Mouse (Mus musculus) small intestine, adult 2 months (tissue): ENCODE measurements around the gene Vps8. TPM values are rescaled to one million over a fixed set of nuclear protein-coding genes. Genes with fewer than 3 reads are reported as not detected.

Source experiments
- H3K27ac ChIP-seq: fragments of 200-500 bp; 2 replicates; pipeline ENCODE4 v1.5.1; 2012; ENCODE audit warnings: low read depth, low read length, control low read depth, inconsistent platforms; ENCODE audit not compliant: insufficient read depth
- H3K27me3 ChIP-seq: fragments of 200-500 bp; 2 replicates; pipeline ENCODE4 v1.6.1; 2012; ENCODE audit warnings: mild to moderate bottlenecking, moderate library complexity, low read length, inconsistent platforms; ENCODE audit not compliant: control insufficient read depth, insufficient read depth
- H3K36me3 ChIP-seq: fragments of 200-500 bp; 2 replicates; pipeline ENCODE4 v1.6.1; 2012; ENCODE audit warnings: mild to moderate bottlenecking, low read length, control low read depth, inconsistent platforms; ENCODE audit not compliant: control insufficient read depth, insufficient read depth
- H3K4me1 ChIP-seq: fragments of 200-500 bp; 2 replicates; pipeline ENCODE4 v1.6.1; 2012; ENCODE audit warnings: low read length, inconsistent platforms, mixed read lengths; ENCODE audit not compliant: control insufficient read depth, insufficient read depth, insufficient read length
- H3K4me3 ChIP-seq: fragments of 200-500 bp; 2 replicates; pipeline ENCODE4 v1.5.1; 2012; ENCODE audit warnings: low read depth, mild to moderate bottlenecking, control low read depth, inconsistent platforms, low read length, moderate library complexity
- CTCF ChIP-seq: fragments of 200-500 bp; IDR thresholded peaks from 2 replicates; pipeline ENCODE4 v1.5.1; 2012; ENCODE audit warnings: low read depth, mild to moderate bottlenecking, control low read depth, inconsistent platforms, low read length, moderate library complexity, mixed read lengths; ENCODE audit not compliant: insufficient replicate concordance, insufficient read length; ENCODE audit errors: extremely low read depth
- POLR2A ChIP-seq: fragments of 200-500 bp; IDR thresholded peaks from 2 replicates; pipeline ENCODE4 v1.6.1; 2012; ENCODE audit warnings: low read depth, mild to moderate bottlenecking, control low read depth, inconsistent platforms, low read length, moderate library complexity
- WGBS: fragments of 180-500 bp; shearing (Covaris S2); methylation state at CpG from one replicate; pipeline ENCODE4 v1.1.7; 2018; 5-methylcytosine and 5-hydroxymethylcytosine counted together
- polyA plus RNA-seq: library from polyadenylated mRNA; depleted of rRNA; stranded (reverse); fragments of >200 nt; gene quantifications from 2 replicates; pipeline ENCODE4 v1.2.3, GENCODE M21; 2012; rRNA removed

The Vps8 gene
- 4.7 and 8.8 TPM in 2 replicates for polyA plus RNA-seq

DNA sequence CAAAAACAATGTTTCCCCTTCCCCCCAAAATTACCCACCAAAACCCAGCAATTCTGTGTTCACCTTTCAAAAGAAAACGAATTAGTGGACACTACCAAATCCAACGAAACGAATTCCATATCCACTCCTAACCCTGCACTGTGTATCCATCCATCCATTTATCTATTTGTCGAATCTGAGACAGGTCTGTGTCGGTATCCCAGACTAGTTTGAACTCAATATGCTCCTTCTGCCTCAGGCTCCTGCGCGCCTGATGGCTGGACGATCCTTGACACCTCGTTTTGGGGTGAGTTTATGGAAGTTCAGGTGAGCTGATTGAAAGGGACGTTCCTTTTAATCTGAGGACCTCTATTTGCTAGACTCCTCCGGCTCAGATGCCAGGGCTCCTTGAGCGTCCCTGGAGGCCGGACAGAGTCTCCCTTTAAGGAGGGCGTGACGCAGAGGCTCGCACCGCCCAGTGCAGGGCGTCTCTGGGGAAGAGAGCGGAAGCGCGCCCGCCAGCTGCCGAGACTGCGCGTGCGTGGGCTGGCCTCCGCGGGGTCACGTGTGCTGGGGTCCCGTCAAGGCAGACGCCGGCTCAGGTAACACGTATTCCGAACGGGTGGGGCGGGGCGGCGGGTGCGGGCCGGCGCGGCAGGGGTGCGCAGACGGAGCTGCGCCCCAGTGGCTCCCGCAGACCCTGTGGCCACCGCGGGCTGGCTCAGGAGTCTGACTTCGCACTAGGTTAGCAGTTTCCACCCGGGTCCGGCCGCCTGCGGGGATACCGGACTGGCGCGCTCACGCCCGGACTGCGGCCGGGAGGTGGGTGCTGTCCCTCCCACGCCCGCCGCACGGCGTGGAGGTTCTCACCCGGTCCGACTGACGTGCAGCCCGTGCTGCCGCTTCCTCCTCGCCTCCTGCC lies at the start of gene Vps8:
Vps8 (plus strand) TSS at position 474 of the 901 bp plus-strand sequence.
- Histone ChIP-seq H3K27ac (peak within 1 kb of the TSS; percentile 52; the same call in 1 of the 2 replicates), H3K36me3 (no peaks in the 10 kb centered on the region), H3K4me1 (0 out of 2 replicates have a peak, but pooled peaks cover 2% of the 10 kb centered on the region), H3K4me3 (peak within 1 kb of the TSS; percentile 92), H3K27me3 (no peaks in the 10 kb centered on the region)
- 1% methylated on average over 71 of the region's 71 CpGs for WGBS
- TF ChIP-seq POLR2A = peak; percentile 46; the same call in 1 of the 2 replicates
- peak; percentile 16; the same call in 1 of the 2 replicates for TF ChIP-seq CTCF

DNA sequence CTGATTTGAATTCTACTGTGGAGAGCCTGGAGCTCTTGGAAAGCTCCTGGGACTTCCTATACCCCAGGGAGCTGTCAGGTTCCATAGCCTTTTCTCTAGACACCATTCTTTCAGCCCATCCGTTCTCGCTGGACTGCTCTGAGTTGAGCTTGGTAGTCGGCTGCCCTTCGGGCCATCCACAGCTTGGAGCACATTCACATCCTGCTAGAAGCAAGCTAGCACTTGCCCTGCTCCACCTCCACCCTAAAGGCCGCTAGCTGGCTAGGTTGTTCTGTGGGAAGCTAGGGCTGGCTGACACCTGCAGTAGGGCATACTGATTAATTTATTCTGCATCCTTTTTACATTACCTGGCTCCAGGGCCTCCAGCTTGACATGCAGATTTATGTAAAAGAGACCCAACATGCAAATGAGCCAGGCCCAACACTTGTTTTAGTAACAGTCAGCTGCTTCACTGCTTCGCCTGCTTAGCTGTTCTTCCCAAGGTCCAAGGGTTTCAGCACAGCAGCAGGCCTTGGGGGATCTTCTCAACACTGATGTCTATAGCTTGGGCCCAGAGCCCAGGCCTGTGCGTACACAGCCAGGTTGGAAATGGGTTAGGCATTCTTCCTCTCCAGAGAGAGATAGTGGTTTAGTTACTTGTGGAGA lies 49.5 kb upstream of the Vps8 start:
- 76% methylated on average over 7 of the region's 7 CpGs for WGBS
- peaks cover 12% of the 10 kb centered on the region; the same call in 1 of the 2 replicates for H3K4me1 ChIP-seq
- no peaks in the 10 kb centered on the region for H3K27me3 ChIP-seq
- no peak overlapping the region for H3K27ac ChIP-seq
- H3K4me3 ChIP-seq = no peak overlapping the region
- TF ChIP-seq POLR2A (no peak), CTCF (no peak)
- no peaks in the 10 kb centered on the region for H3K36me3 ChIP-seq

DNA sequence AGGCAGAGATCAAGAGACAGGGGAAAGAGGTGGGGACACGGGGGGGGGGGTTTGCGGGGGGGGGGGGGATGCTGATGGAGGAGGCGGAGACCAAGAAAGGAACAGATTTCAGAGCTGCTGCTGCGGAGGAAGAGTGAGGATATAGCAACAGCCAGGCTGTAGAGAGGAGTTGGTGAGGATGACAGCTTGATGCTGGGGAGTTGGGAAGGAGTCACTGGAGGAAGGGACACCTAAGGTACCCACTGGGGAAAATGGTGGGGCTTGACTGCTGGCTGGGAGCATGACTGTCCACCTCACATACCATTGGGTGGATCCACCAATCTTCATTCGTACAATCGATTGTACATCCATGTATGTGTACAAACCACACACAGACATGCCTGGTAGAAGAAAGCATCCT lies 48.9 kb upstream of the Vps8 start:
- H3K36me3 ChIP-seq = no peaks in the 10 kb centered on the region
- TF ChIP-seq CTCF (no peak), POLR2A (no peak)
- peaks cover 12% of the 10 kb centered on the region; the same call in 1 of the 2 replicates for H3K4me1 ChIP-seq
- no peaks in the 10 kb centered on the region for H3K27me3 ChIP-seq
- no peak overlapping the region for H3K27ac ChIP-seq
- 65% methylated on average over 6 of the region's 6 CpGs for WGBS
- no peak overlapping the region for H3K4me3 ChIP-seq

DNA sequence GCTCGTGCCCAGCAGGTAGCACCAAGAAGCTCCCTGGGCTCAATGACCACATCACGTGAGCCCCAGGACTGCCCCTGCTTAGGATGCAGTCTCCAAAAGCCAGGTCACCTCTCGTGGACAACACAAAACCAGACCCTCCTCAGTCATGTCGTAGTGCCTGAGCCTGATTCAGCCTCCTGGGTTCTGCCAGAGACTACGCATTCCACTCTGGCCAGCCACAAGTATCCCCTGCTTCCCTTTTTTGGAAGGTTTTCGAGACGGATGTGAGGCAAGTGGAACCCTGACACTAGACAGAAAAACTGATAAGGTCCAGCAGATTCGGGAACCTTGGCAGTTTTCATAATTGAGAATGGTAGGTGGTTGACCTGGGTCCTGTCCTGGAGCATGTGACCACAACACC lies 47.8 kb upstream of the Vps8 start:
- no peaks in the 10 kb centered on the region for H3K27me3 ChIP-seq
- no peak overlapping the region for H3K27ac ChIP-seq
- H3K36me3 ChIP-seq = no peaks in the 10 kb centered on the region
- H3K4me1 ChIP-seq = peaks cover 10% of the 10 kb centered on the region; the same call in 1 of the 2 replicates
- 89% methylated on average over 8 of the region's 8 CpGs for WGBS
- TF ChIP-seq CTCF = no peak
- no peak for TF ChIP-seq POLR2A
- no peak overlapping the region for H3K4me3 ChIP-seq

GRCm38 (mm10) chr16:21376316-21376715 lies 46.6 kb upstream of the Vps8 start:
- no peak overlapping the region for H3K27ac ChIP-seq
- WGBS = 82% methylated on average over 8 of the region's 8 CpGs
- H3K36me3 ChIP-seq = no peaks in the 10 kb centered on the region

GRCm38 (mm10) chr16:21376949-21377604 lies 45.8 kb upstream of the Vps8 start:
- TF ChIP-seq POLR2A (no peak), CTCF (no peak)
- H3K36me3 ChIP-seq = no peaks in the 10 kb centered on the region
- peaks cover 8% of the 10 kb centered on the region; the same call in 1 of the 2 replicates for H3K4me1 ChIP-seq

More at GRCm38 (mm10) chr16:21376316-21376715, 46.6 kb upstream of the Vps8 start:
- Histone ChIP-seq H3K4me3 (no peak overlapping the region), H3K4me1 (peaks cover 4% of the 10 kb centered on the region; the same call in 1 of the 2 replicates), H3K27me3 (no peaks in the 10 kb centered on the region)
- TF ChIP-seq POLR2A (no peak), CTCF (no peak)

DNA sequence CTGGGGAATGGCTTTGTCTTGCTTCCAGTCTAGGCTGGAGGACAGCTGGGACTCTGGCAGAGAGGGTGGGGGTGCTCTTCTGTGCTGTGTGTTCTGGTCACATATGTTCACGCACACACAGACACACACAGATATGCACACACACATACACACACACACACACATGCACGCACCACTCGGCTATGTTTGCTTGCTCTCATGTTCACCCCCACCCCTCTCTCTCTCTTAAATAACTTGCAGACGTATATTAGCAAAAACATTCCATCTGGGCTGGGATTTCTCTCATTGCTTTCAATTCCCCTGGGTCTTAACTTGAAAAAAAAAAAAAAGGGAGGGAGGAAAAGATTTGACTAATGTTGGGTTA lies 45.3 kb upstream of the Vps8 start:
- Histone ChIP-seq H3K27ac (0 out of 2 replicates have a peak overlapping the region, but pooled peaks have one; percentile 19), H3K27me3 (no peaks in the 10 kb centered on the region), H3K4me1 (peaks cover 8% of the 10 kb centered on the region; the same call in 1 of the 2 replicates), H3K36me3 (no peaks in the 10 kb centered on the region), H3K4me3 (no peak overlapping the region)
- no peak for TF ChIP-seq CTCF
- no peak for TF ChIP-seq POLR2A
- WGBS = 67% methylated on average over 4 of the region's 4 CpGs

More at GRCm38 (mm10) chr16:21376949-21377604, 45.8 kb upstream of the Vps8 start:
- H3K27me3 ChIP-seq = no peaks in the 10 kb centered on the region
- 72% methylated on average over 7 of the region's 7 CpGs for WGBS
- H3K4me3 ChIP-seq = no peak overlapping the region
- H3K27ac ChIP-seq = no peak overlapping the region
